Mouse (Mus musculus) ES-Bruce4 (cell line): ENCODE results near the gene Nfkbia. TPM values are rescaled to one million over a fixed set of nuclear protein-coding genes. Genes with fewer than 3 reads are reported as not detected.

ENCODE experiments used
- H3K27ac ChIP-seq: 2 replicates; pipeline ENCODE4 v1.5.1; 2012; ENCODE audit warnings: low read length, inconsistent platforms; ENCODE audit not compliant: insufficient read depth
- H3K27me3 ChIP-seq: 2 replicates; pipeline ENCODE4 v1.6.1; 2012; ENCODE audit warnings: mild to moderate bottlenecking, low read length, inconsistent platforms; ENCODE audit not compliant: control insufficient read depth, poor library complexity, insufficient read depth, severe bottlenecking
- H3K36me3 ChIP-seq: 2 replicates; pipeline ENCODE4 v1.6.1; 2012; ENCODE audit warnings: inconsistent platforms, mild to moderate bottlenecking, low read length, moderate library complexity; ENCODE audit not compliant: control insufficient read depth, poor library complexity, insufficient read depth, severe bottlenecking
- H3K4me1 ChIP-seq: one replicate; pipeline ENCODE4 v1.8.1; 2011; ENCODE audit warnings: low read length; ENCODE audit not compliant: control insufficient read depth, insufficient read depth
- H3K4me3 ChIP-seq: 2 replicates; pipeline ENCODE4 v1.5.1; 2011; ENCODE audit warnings: low read depth, mild to moderate bottlenecking, low read length
- H3K9ac ChIP-seq: 2 replicates; pipeline ENCODE4 v1.6.1; 2012; ENCODE audit warnings: low read depth, mild to moderate bottlenecking, inconsistent platforms; ENCODE audit not compliant: poor library complexity, severe bottlenecking
- H3K9me3 ChIP-seq: replicated peaks from 2 replicates; pipeline ENCODE4 v1.6.1; 2012; ENCODE audit warnings: mild to moderate bottlenecking, low read length, inconsistent platforms; ENCODE audit not compliant: control insufficient read depth, poor library complexity, insufficient read depth, severe bottlenecking
- CTCF ChIP-seq: IDR thresholded peaks from one replicate; pipeline ENCODE4 v1.8.1; 2011; ENCODE audit warnings: low read depth, low read length
- EP300 ChIP-seq: IDR thresholded peaks from 2 replicates; pipeline ENCODE4 v1.6.1; 2011; ENCODE audit warnings: low read depth, low read length; ENCODE audit not compliant: insufficient read depth
- POLR2A ChIP-seq: IDR thresholded peaks from one replicate; pipeline ENCODE4 v1.8.1; 2011; ENCODE audit warnings: low read length; ENCODE audit not compliant: insufficient read depth
- polyA plus RNA-seq: library from polyadenylated mRNA; stranded (reverse); fragments of >200 nt; gene quantifications from 2 replicates; pipeline ENCODE4 v1.2.4, GENCODE M21; 2011; ENCODE audit warnings: low read depth; ENCODE audit not compliant: missing spikeins, insufficient read depth, insufficient read length

The Nfkbia gene
- polyA plus RNA-seq, 1 experiment = 40.9 TPM

- Histone ChIP-seq H3K36me3 (peaks cover 24% of the 10 kb centered on the region), H3K4me1 (peaks cover 12% of the 10 kb centered on the region), H3K9me3 (no peaks in the 10 kb centered on the region), H3K9ac (peak overlapping the region; percentile 95), H3K4me3 (no peak overlapping the region), H3K27ac (peak overlapping the region; percentile 69), H3K27me3 (no peaks in the 10 kb centered on the region)
- no peak for TF ChIP-seq EP300
- no peak for TF ChIP-seq CTCF
- TF ChIP-seq POLR2A = no peak
Measured at GRCm38 (mm10) chr12:55493381-55493780, 934 bp upstream of the Nfkbia start.

GRCm38 (mm10) chr12:55492941-55493340 is 494 bp upstream of the Nfkbia start:
- Histone ChIP-seq H3K4me1 (peaks cover 10% of the 10 kb centered on the region), H3K9me3 (no peaks in the 10 kb centered on the region), H3K9ac (peak overlapping the region; percentile 95), H3K27ac (peak overlapping the region; percentile 69), H3K27me3 (no peaks in the 10 kb centered on the region), H3K36me3 (peaks cover 24% of the 10 kb centered on the region), H3K4me3 (peak overlapping the region; percentile 91)
- TF ChIP-seq POLR2A (no peak), EP300 (no peak), CTCF (no peak)

GRCm38 (mm10) chr12:55491516-55492183 is 797 bp downstream of the Nfkbia start:
- no peaks in the 10 kb centered on the region for H3K27me3 ChIP-seq
- H3K9ac ChIP-seq = peak overlapping the region; percentile 95
- H3K4me3 ChIP-seq = peak overlapping the region; percentile 91
- peaks cover 8% of the 10 kb centered on the region for H3K4me1 ChIP-seq
- no peaks in the 10 kb centered on the region for H3K9me3 ChIP-seq
- peaks cover 24% of the 10 kb centered on the region for H3K36me3 ChIP-seq
- peak overlapping the region; percentile 9; the same call in 1 of the 2 replicates for H3K27ac ChIP-seq
- TF ChIP-seq EP300 = no peak
- no peak for TF ChIP-seq POLR2A
- TF ChIP-seq CTCF = no peak

- Histone ChIP-seq H3K9ac (peak overlapping the region; percentile 95), H3K9me3 (no peaks in the 10 kb centered on the region), H3K36me3 (peaks cover 24% of the 10 kb centered on the region), H3K27ac (peak overlapping the region; percentile 9; the same call in 1 of the 2 replicates), H3K4me3 (peak overlapping the region; percentile 8), H3K4me1 (peaks cover 8% of the 10 kb centered on the region), H3K27me3 (no peaks in the 10 kb centered on the region)
- TF ChIP-seq POLR2A = no peak
- no peak for TF ChIP-seq EP300
- TF ChIP-seq CTCF = no peak
Measured at GRCm38 (mm10) chr12:55490722-55491449, 1.6 kb downstream of the Nfkbia start.

- Histone ChIP-seq H3K4me3 (no peak overlapping the region), H3K27me3 (no peaks in the 10 kb centered on the region), H3K36me3 (peaks cover 24% of the 10 kb centered on the region), H3K9me3 (no peaks in the 10 kb centered on the region), H3K27ac (no peak overlapping the region), H3K9ac (no peak overlapping the region), H3K4me1 (peaks cover 5% of the 10 kb centered on the region)
- TF ChIP-seq CTCF (no peak), POLR2A (no peak), EP300 (no peak)
Measured at GRCm38 (mm10) chr12:55489986-55490721, 2.3 kb downstream of the Nfkbia start.
